Mouse (Mus musculus): Measurements from ENCODE around the gene Cyp2u1.

Gene Cyp2u1

DNA sequence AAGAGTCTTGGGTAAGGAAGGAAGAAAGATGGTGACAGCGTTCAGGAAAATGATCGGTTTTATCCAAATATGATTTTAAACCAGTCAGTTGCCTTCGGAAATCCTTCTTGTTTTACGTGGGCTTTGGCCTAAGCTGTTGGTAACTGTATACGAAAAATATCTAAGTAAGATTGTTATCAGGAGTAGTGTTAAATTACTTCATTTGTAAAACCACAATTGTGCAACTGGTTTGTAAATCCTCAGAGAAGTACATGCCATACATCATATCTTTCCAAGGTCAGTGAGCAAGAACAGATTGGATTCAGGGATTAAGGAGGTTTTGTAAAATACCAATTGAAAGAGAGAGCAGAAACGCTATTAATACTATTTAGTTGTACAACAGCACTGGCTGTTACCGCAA lies 3.2 kb upstream of the Cyp2u1 start:
- no peak for DNase-seq (ENCODE audit: low read depth, low spot score)

DNA sequence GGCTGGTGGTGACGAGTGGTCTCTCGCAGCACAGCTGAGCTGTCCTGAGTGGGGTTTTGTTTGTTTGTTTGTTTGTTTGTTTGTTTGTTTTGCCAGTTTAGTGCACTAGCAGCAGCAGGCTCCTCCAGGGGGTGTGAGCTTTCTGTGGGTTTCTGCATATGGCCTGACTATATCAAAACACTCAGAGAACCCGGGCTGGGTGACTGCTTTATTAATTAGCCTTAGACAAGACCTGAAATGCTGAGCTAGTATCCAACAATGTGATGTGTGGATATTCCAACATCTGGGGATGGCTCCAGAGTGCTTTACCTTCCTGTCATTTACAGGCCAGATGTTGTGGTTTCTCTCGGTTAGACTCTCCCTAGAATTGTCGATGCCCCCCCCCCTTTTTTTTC lies 290 bp upstream of the Cyp2u1 start:
- DNase-seq (ENCODE audit: low read depth, low spot score), result no peak

DNA sequence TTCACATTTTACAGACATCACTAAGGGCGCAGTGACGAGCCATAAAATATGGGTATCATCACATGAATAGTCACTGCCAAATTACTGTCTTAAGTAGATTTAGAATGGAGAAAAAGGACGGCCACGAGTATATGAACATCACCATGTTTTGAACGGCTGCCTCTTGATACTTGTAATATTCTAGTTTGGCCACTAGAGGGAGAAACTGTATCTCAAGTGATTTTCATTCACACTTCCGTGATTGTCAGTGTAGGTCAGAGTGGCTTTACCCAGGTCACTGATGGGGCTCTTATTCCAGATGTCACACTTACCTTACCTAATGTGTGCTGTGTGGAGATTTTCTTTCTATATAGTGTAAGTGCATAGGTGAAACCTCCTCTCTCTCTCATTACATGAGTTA lies 3.1 kb downstream of the Cyp2u1 start:
- peak; percentile 40 for DNase-seq (ENCODE audit: low read depth, low spot score)

DNA sequence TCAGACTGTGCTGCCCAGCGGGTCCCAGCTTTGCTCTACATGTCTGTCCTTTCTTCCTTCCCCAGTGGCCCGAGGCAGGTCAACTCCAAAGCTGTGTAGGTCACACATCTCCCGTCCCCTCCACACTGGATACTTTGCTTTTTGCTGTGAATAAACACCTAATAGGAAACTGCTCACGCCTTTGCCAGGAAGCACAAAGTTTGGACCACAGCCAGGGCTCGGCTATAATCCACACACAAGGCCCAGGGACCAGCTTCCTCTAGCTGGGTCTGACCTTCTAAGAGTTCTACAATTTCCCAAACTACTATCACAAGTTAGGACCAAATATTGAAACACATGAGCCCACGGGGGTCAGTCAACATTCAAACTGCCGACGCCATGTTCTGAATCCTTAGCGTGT lies 3.9 kb downstream of the Cyp2u1 start:
- DNase-seq (ENCODE audit: low read depth, low spot score), result no peak

DNA sequence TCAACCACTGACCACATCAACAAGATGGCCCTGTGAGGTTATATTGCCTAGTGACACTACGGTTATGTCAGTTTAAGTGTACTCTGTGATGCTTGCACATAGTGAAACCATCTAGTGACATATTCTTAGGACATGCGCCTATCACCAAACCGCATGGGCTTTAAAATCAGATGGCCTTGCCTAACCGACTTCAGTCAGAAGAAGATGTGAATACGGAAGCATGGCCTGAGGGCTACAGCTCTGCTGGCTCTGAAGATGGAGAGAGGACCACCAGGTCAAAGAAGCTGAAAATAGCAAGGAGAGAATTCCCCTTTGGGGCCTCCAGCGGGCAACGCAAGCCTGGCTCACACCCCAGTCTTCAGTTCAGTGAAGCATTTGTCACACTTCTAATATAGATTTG lies 6.1 kb downstream of the Cyp2u1 start:
- no peak for DNase-seq (ENCODE audit: low read depth, low spot score)

DNA sequence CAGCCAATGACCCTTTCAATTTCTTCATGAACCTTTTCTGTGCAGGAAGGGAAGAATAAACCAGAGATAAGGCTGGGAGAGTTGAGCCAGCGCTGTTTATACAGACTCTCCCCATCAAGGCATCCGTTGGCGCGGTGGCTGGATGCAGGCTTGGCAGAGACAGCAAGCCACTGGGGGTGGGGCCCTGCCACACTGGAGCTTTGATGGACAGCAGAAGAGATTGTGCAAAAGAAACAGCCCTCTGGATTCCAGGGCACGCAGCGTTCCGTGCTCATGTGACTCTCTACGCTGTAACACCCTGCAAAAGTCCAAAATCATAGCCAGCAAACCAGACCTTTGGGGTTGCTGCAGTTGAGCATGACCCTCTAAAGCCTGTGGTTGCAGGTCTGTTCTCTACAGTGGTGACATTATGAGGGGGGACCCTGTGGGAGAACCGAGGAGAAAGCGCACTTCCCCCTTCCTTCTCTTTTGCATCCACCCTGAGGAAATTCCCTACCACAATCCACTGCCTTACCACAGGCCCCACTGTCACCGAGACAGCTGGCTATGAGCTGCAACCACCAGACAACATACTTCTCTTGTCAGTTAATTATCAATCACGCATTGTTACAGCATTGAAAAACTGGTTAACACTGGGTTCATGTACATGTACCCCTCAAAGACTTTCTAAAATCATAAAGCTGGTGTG lies 7.4 kb downstream of the Cyp2u1 start:
- DNase-seq (ENCODE audit: low read depth, low spot score), result no peak

DNA sequence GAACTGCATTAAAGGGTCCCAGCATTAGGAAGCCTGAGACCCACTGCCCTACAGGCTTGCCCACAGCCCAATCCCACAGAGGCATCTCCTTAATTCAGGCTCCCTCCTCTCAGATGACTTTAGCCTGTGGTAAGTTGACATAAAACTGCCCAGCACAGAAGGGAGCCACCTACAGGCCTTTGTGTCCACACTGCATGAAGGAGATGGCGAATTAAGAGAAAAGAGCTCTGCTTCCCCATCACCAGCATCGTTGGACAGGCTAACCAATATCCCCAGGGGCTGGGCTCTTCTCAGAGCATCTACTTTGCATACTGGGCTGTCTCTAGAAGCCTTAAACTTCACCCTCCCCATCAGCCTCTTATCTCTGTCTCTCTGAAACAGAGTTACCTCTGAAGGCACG lies 8.5 kb downstream of the Cyp2u1 start:
- no peak for DNase-seq (ENCODE audit: low read depth, low spot score)

DNA sequence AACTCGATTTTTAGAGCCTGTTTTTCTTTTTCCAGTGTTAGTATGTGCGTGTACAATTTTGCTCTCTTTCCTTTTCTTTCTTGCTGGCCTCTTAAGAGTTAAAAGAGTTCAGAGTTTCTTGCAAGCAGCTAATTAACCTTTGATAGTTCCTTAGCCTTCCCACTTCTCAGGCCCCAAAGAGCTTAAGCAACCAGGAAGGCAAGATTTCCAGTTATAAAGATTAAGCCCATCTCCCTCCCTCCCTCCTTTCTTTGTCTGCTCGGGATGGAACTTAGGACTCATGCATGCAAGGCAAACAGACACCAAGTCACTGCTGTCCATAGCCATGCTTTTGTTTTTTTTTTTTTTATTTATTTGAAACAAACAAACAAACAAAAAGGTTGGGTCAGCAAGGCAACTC lies 10.1 kb downstream of the Cyp2u1 start:
- DNase-seq (ENCODE audit: low read depth, low spot score), result no peak

DNA sequence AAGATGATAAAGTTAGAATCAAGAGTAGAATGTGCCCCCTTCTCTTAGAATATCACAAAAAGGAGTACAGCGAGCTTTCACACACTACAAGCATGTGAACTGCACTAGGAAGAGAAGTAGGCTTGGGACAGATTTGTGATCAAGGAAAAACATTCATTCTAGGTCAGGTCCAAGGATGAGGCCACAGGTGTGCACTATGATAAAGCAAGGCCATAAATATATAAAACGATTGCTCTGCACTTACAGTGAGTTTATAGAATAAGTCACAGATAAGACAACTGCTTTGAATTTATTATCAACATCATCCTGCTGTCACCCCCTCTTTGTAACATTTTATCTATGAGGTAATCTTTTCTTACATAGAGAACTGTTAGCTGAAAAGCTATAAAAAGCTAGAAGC lies 10.7 kb downstream of the Cyp2u1 start:
- DNase-seq (ENCODE audit: low read depth, low spot score), result no peak

DNA sequence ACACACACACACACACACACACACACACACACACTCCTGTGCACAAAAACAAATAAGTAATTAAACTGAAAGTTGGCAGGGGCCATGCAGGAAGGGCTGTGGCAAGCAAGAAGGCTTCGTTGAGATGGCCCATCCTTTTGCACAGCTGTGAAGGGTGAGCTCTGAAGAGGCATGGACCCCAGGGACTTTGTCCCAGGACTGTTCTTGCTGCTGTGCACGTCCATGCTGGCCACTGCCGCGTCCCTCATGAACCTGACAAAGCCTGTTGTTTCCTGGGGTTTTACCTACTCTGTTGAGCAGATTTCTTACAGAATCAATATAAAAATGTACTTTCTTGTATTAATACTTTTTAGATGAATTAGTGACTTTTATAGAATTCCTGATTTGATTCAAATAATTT lies 11.1 kb downstream of the Cyp2u1 start:
- DNase-seq (ENCODE audit: low read depth, low spot score), result no peak

DNA sequence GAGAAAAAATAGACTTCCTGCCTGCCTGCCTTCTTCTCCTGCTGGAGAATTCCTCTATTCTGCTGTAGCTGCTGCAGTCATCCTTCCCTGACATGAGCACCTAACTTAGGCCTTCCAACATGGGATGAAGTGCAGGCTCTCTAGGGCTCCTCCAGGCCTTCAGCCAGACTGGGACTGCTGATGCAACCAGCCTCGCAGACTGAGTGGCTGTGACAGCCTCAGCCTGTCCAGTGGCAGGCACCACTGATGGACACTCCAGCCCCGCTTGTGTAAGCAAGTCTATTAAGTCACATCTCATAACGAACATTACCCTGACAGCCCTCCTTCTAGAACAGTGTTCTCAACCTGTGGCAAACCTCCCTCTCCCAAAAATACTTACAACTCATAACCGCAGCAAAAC lies 28.9 kb downstream of the Cyp2u1 start:
- no peak for DNase-seq (ENCODE audit: low read depth, low spot score)

DNA sequence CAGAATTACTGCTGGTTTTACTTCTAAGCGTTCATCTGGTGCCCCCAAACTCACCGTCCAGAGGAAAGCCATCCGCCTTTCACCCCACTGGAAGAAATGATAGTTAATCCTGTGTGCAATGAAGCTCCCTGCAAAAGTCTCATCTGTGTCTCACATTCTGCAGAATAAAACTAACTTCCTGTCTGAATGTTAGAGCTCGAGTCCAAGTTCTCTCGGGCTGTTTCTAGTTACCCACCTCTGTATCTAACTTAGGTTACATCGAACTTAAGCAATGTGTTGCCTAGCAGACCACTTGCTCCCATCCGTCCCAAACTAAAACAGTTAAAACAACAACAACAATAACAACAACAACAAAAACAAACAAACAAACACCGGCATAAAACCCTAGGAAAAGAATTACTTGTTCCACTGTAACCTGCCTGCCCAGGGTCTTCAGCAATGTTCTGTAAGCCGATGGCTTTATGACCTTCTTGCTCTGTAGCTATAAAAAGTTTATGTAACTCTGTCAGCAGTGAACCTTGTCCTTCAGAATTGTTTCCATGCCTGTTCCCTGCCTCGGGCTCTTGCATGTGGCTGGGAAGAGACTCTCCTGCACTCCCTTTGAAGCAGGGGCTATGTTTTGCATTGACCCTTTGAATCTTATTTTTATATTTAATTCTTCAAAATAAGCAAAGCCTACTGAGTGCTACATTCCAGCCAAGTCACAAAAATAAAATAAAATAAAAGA lies 30.5 kb downstream of the Cyp2u1 start:
- DNase-seq (ENCODE audit: low read depth, low spot score), result peak; percentile 51

DNA sequence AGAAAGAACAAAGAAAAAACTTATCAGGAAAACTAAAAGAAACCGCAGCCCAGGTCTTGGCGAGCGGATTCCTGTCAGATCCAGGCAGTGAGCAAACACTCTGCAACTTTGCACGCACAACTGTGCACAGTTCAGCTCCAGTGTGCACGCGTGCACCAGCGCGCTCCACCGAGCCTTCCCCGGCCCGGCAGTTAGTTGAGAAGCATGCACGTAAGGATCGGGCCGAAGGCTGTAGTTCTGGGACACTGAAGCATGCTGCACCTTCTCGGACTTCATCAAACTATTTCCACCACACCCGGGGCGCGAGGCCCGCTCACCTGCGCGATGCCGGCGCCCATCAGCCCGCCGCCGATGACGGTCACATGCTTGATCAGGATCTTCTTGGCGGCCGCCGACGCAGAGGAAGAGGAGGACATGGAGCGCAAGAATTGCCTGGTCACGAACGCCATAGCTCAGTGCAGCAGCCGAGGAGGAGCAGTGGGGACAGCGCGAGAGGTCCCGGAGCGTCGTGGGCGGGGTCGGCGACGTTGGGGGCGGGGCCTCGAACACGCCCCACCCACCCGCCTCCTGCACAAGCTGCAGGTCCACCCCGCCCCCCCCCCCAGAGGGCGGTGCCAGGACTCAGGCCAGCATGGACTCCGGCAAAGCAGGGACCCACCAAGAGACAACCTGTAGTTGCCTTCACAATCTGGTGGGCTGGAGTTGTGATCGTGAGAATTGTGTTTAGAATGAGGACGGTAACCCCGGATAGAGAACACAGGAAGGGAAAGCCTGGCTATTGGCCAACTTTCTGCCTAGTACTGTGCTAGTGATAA lies 31.3 kb downstream of the Cyp2u1 start, which contains the start of gene Hadh:
Hadh (minus strand) TSS at position 543 of the 815 bp plus-strand sequence.
- peak; percentile 90 for DNase-seq (ENCODE audit: low read depth, low spot score)

DNA sequence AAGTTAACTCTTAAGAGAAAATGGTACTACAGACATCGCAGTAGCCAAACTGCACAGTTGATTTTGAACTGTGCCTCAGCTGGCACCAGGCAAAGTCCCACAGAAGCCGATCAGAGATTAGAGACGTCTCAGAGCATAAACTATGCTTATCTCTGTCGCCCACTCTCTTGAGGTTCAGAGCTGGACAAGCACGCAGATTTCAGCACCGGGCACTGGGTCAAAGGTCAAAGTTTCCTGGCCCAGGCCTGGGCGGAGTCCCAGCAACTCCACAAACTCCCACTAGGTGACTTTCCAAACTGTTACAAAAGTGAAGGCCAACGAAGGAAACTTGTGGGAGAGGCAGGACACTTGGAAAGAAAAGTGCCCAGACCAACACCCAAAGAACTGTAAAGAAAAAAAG lies 31.9 kb downstream of the Cyp2u1 start:
- DNase-seq (ENCODE audit: low read depth, low spot score), result peak; percentile 41

DNA sequence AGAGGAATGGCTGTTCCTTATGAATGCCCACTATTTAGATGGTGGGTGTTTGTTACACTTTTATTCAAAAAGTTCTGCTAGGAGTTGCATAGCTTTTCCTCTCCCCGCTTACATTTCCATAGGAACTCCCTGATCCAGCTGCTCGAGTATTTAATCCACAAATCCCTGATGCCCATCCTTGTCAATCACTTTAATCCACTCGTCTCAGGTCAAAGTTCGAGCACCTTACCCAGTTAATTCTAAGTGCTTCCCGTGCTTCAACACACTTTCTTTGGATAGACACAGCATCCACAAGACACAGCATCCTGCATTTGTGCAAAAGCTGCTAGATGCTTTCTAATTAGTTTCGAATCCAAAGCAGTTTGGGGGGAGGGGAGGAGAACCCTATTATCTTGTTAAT lies 32.6 kb downstream of the Cyp2u1 start:
- no peak for DNase-seq (ENCODE audit: low read depth, low spot score)

DNA sequence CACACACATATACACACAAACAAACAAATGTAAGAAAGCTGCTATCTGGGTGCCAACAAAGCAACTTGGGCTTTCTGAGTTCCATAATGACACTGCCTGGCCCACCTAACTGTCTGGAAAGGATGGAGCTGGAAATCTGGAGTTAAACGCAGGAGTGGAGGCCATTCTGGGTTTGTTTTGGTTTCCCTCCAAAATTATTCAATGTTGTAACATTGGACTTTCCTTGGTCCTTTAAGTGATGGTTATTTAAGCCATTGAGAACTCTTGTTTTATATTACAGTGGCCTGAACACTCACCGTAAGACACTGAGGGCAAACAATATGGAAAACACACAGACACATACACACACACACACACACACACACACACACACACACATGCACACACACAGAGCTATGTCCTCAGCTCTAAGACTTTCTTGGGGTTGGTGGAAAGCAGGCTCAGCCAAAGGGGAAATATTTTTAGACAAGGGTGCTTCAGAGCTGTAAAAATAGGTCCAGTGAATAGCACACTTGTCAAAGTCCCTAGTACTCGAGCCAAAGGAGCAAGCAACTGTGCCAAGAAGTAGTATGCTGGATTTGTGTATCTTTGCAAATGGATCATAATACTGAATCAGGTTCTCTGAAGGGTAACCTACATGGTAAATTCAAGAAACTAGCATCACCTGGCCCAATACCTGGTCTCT lies 36.5 kb downstream of the Cyp2u1 start:
- peak; percentile 69 for DNase-seq (ENCODE audit: low read depth, low spot score)

DNA sequence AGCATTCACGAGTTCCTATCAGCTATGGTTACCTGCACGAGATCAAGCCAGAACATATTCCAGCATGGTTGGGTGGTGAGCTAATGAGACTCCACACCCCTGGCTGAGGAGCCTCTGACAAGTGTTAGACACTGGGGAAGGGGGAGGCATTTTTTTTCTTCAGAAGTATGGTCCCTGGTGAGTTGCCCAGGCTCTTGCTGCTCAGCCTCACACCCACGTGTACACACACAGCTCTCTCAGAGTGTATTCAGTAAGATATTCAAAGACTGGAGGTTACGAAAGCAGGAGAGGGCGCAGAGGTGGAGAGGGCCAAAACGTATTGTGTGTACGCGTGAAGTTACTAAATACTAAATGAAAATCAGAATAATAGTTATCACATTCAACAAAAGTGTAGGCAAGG lies 37.5 kb downstream of the Cyp2u1 start:
- DNase-seq (ENCODE audit: low read depth, low spot score), result no peak

DNA sequence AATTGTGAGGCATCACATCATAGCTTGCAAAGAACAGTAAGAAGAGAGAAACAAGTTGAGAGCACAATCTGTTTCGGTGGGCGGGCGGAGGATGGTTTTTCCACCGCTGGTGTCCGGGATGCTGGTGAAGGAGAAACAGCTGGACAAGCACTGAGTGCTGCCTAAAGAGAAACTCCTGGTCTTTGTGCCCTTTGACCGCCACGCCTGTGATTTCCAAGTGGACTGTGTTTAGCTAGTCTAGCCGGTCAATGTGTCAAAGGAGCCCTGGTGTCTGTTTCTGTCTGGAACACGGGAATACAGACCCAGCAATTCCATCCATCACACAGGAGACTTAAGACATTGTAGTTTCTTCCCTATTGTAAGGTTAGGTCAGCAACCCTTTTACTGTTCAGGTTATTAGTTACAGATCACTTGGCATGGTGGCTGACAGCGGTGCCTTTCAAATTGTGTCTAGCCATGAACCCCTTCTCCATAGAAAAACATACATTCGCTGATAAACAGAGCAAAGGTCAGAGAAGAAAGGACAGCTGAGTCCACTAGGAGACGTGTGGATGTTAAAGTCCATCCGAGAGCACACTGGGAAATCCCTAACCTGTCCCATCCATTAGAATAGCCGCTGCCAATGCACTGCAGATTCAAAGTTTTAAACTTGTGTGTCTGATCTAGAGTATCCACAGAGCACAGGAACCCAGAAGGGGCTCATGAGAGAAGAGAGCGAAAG lies 39.1 kb downstream of the Cyp2u1 start:
- no peak for DNase-seq (ENCODE audit: low read depth, low spot score)

DNA sequence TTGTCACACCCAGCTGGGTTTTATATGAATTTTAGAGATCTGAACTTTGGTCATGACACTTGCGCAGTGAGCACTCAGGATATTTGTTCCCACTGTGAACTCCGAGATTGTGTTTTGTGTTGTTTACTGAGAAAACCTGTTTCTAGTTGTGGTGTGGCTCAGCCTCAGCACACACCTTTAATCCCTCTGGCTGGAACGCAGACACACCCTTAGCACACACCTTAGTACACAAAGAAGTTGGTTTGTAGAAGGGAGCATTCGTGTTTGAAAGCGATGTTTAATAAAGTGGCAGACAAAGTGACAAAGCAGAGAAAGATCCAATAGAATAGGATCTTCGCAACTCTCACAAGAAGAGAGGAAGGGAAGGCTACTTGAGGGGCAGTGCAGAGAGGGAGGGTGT lies 42.6 kb downstream of the Cyp2u1 start:
- no peak for DNase-seq (ENCODE audit: low read depth, low spot score)

DNA sequence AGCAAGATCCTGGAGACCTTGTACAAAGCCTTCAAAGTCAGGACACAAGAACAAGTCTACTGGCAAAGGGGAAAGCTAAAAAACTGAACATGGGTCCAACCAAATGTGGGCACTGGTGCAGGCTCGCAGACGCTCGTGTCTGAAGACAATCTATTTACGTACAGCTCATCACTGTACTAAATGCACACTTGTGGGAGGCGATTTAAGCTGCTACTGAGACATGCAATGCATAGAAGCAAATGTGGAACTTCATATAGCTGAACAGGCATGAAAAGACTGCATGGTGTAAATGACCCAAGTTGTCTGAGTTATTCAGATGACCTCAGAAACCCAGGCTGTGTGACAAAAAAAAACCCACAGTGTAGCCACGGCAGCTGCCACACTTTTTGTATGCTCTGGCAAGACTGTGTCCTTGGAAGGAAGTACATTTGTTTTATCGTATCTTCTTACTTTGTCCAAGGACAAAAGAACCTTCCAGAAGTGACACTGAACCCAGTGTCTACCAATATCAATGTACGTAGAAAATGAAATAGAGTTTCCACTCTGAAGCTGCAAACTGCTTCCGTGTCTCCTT lies 43.5 kb downstream of the Cyp2u1 start:
- DNase-seq (ENCODE audit: low read depth, low spot score), result no peak

DNA sequence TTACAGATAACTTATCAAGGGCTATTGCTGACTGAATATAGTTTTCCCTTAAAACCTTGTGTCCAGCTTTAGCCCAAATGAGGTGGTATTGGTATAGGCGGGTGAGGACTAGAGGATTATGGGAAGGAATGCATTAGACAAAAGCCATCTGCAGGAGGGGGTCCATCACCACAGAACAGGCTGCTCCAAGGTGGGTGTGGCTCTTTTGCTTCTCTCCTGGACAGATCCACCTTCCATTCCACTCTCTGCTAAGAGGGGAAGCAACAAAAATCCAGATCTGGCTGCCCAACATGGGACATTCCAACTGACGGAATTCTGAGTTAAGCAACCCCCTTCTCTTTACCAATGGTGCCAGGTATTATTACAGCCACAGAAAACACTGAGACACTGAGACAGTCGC lies 44.1 kb downstream of the Cyp2u1 start:
- DNase-seq (ENCODE audit: low read depth, low spot score), result no peak
